Mouse (Mus musculus) hindbrain, embryonic 16.5 days (tissue): ENCODE results near the gene Nrxn3. TPM values are rescaled to one million over a fixed set of nuclear protein-coding genes. Genes with fewer than 3 reads are reported as not detected.

Experiments used
- ATAC-seq: fragments of 200-750 bp; cut with Nextera tagmentation; 2 replicates; pipeline ENCODE4 v1.8.0; 2017; ENCODE audit warnings: moderate TSS enrichment, moderate library complexity
- H3K27ac ChIP-seq: fragments of 300-500 bp; sonication (generic); 2 replicates; pipeline ENCODE4 v1.5.1; 2014; ENCODE audit warnings: low read depth, mild to moderate bottlenecking, control low read depth, low read length, moderate library complexity
- H3K27me3 ChIP-seq: fragments of 300-500 bp; sonication (generic); replicated peaks from 2 replicates; pipeline ENCODE4 v1.6.1; 2014; ENCODE audit warnings: low read length; ENCODE audit not compliant: control insufficient read depth, insufficient read depth
- H3K36me3 ChIP-seq: fragments of 300-500 bp; sonication (generic); 2 replicates; pipeline ENCODE4 v1.6.1; 2014; ENCODE audit warnings: mild to moderate bottlenecking, low read length, moderate library complexity, mixed read lengths; ENCODE audit not compliant: control insufficient read depth, insufficient read depth
- H3K4me1 ChIP-seq: fragments of 300-500 bp; sonication (generic); 2 replicates; pipeline ENCODE4 v1.6.1; 2014; ENCODE audit warnings: low read depth, low read length; ENCODE audit not compliant: control insufficient read depth, insufficient read depth
- H3K4me2 ChIP-seq: fragments of 300-500 bp; sonication (generic); 2 replicates; pipeline ENCODE4 v1.6.1; 2014; ENCODE audit warnings: mild to moderate bottlenecking, low read length, control low read depth, moderate library complexity
- H3K4me3 ChIP-seq: fragments of 300-500 bp; sonication (generic); 2 replicates; pipeline ENCODE4 v1.5.1; 2014; ENCODE audit warnings: mild to moderate bottlenecking, low read length, control low read depth, moderate library complexity
- H3K9ac ChIP-seq: fragments of 300-500 bp; sonication (generic); 2 replicates; pipeline ENCODE4 v1.6.1; 2014; ENCODE audit warnings: low read depth, mild to moderate bottlenecking, control low read depth, low read length, moderate library complexity
- H3K9me3 ChIP-seq: fragments of 300-500 bp; sonication (generic); 2 replicates; pipeline ENCODE4 v1.6.1; 2014; ENCODE audit warnings: mild to moderate bottlenecking, low read length, moderate library complexity; ENCODE audit not compliant: control insufficient read depth
- WGBS: fragments of 180-500 bp; shearing (Covaris S2); extraction: QIAGEN DNeasy Blood & Tissue Kit; methylation state at CpG from one replicate; pipeline ENCODE4 v1.1.7; 2014; 5-methylcytosine and 5-hydroxymethylcytosine counted together
- polyA plus RNA-seq: library from polyadenylated mRNA; unstranded; fragments of >200 nt; fragmentation: Nextera tagmentation; extraction: Ambion mirVana; gene quantifications from 2 replicates; pipeline ENCODE4 v1.2.1, GENCODE M21; 2015

The Nrxn3 gene
- polyA plus RNA-seq, 1 experiment from 2014 or later, result 99.6 TPM

DNA sequence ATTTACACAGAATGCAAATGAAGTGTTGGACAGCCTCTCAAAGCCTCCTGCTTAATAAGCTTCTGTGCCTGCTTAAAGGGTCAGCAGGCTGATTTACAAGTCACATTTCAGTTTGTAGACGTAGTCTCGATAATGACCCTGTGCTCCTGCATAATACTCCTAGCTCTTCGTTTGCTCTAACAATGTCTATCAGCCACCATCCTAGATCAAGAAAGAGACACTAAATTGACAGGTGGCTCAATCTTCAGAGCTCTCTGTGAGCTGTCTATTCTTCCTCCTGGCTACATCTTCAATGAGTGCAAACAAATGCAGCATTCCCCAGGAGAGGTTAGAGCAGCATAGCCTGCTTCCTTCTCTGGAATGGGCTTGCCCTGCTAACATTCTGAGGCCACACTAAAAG is 1186.9 kb downstream of the Nrxn3 start:
- Histone ChIP-seq H3K9me3 (no peaks in the 10 kb centered on the region), H3K27me3 (no peaks in the 10 kb centered on the region), H3K4me1 (no peaks in the 10 kb centered on the region), H3K9ac (no peak overlapping the region), H3K36me3 (no peaks in the 10 kb centered on the region), H3K27ac (no peak overlapping the region), H3K4me3 (no peak overlapping the region), H3K4me2 (no peak overlapping the region)
- ATAC-seq, result no peak
- WGBS, result 43% methylated on average over 3 of the region's 3 CpGs

DNA sequence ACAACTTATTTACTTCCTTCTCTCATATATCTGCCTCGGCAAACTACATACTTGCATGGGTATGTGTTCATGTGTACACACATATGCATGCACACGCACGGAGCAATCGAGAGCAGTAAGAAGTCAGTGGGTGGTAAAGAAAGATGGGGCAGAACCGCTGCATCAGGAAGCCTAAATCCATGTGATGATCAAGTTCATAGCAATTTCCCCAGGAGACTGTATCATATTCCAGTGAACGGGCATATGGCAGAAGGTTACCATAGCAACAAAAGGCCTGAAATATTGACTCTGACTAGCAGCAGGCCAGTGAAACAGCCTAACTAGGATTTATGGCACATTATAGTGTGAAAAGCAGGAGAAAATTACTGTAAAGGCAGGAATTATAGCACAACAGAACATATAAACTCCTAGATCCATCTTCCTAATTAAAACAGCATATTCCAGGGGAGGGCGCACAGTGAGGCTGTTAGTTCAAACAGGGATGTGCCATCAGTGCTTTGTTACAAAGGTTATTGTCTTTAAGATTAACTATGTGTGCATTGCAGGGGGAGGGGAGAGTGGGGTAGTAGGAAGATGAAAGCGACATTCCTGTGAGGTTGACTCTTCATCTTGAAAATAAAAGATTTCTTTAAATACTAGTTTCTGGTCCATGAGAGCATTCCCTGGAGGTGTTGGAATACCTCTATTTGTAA is 1195.6 kb downstream of the Nrxn3 start:
- H3K9ac ChIP-seq, result no peak overlapping the region
- no peak overlapping the region for H3K4me3 ChIP-seq
- peak; percentile 76 for ATAC-seq
- peaks cover 6% of the 10 kb centered on the region for H3K4me1 ChIP-seq
- H3K4me2 ChIP-seq, result no peak overlapping the region
- peak overlapping the region; percentile 48; the same call in 1 of the 2 replicates for H3K27ac ChIP-seq
- no peaks in the 10 kb centered on the region for H3K9me3 ChIP-seq
- WGBS, result 44% methylated on average over 8 of the region's 8 CpGs
- H3K36me3 ChIP-seq, result no peaks in the 10 kb centered on the region
- no peaks in the 10 kb centered on the region for H3K27me3 ChIP-seq

DNA sequence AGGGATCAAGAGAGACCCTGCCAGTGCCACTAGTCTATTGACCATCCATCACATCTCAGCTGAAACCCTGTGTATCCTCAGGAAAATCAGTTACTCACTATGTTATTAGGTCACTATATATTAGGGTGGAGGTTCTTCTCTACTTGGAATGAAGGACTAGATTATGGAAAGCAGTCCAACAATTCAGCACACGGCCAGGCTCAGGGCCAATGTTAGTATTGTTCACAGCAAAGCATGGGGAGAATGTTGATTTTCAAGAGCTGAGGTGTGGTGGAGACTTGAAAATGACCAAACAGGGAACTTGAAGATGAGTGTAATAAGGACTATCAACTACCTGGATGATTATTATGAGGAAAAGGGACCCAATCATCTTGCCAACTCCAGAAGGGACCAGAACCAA is 1209.7 kb downstream of the Nrxn3 start:
- Histone ChIP-seq H3K4me3 (no peak overlapping the region), H3K4me1 (no peaks in the 10 kb centered on the region)
- 86% methylated on average over 1 of the region's 1 CpGs for WGBS

DNA sequence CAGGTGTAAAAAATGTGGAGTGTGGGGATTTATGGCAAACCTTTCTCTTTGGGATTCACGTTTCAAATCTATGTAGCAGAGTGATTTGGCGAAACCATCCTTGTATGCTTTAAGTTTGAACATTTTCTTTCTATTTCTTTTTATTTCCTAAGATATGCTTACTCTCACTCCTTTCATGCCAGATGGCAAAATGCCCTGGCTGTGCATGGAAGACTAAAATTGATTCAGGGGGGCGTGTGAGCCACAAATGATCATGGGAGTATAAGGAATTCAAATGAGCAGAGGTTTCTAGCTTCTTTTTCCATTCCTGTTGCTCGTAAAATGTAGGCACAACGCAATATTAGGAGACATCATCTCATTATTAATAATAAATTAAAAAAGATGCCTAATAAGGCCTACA is 1211.0 kb downstream of the Nrxn3 start:
- Histone ChIP-seq H3K4me3 (no peak overlapping the region), H3K9me3 (no peaks in the 10 kb centered on the region), H3K9ac (no peak overlapping the region), H3K36me3 (no peaks in the 10 kb centered on the region), H3K4me1 (no peaks in the 10 kb centered on the region), H3K27ac (no peak overlapping the region), H3K27me3 (no peaks in the 10 kb centered on the region), H3K4me2 (no peak overlapping the region)
- WGBS, result 77% methylated on average over 5 of the region's 5 CpGs
- ATAC-seq, result no peak

More for the DNA sequence above, 1209.7 kb downstream of the Nrxn3 start:
- Histone ChIP-seq H3K36me3 (no peaks in the 10 kb centered on the region), H3K9ac (no peak overlapping the region), H3K27ac (no peak overlapping the region), H3K27me3 (no peaks in the 10 kb centered on the region), H3K4me2 (no peak overlapping the region), H3K9me3 (no peaks in the 10 kb centered on the region)
- no peak for ATAC-seq

DNA sequence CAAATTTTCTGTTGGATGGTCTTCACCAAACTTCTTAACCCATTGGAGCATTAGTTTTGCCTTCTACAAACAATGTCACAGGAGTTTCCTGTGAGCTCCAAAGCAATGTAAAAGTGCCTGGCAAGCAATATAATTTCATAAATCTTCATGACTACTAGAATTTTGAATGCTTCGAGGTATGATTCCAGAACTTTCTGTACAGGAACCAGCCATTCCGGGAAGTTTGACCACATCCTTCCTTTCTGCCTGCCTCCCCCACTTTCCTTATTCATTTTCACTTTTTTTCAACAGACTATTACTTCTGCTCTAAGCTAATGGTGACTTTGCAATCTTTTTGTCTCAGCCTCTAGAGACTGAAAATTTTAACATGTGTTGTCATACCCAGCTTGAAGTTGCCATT is 1218.1 kb downstream of the Nrxn3 start:
- Histone ChIP-seq H3K9me3 (no peaks in the 10 kb centered on the region), H3K36me3 (no peaks in the 10 kb centered on the region), H3K27ac (no peak overlapping the region), H3K4me2 (no peak overlapping the region), H3K9ac (no peak overlapping the region), H3K27me3 (no peaks in the 10 kb centered on the region), H3K4me1 (no peaks in the 10 kb centered on the region), H3K4me3 (no peak overlapping the region)
- WGBS, result 80% methylated on average over 2 of the region's 2 CpGs
- no peak for ATAC-seq

DNA sequence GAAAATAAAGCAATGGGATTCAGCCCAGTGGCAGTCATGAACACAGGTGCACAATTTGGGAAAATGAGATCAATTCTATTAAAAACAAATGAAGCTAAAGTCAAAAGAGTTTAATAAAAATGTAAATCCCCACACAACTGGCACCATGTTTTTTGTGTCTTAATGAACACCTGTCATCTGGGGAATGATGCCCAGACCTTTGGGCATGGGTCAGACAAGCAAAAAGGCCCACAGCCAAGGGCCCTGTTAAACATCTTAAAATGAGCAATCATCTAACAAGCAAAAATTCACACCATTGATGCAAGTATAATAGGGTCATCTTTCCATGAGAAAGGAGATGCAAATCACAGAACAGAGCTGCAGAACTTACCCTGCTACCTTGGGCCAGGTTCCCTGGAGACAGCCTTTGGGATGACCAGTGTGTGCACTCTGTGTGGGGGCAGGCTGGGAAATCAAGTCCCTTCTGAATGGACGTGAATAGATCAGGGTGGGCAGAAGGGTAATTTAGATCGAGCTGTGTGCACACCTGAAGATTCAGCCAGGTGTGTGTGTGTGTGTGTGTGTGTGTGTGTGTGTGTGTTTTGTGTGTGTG is 1223.3 kb downstream of the Nrxn3 start:
- Histone ChIP-seq H3K4me3 (no peak overlapping the region), H3K9me3 (no peaks in the 10 kb centered on the region), H3K4me2 (no peak overlapping the region), H3K36me3 (no peaks in the 10 kb centered on the region), H3K27ac (no peak overlapping the region), H3K27me3 (no peaks in the 10 kb centered on the region), H3K4me1 (no peaks in the 10 kb centered on the region), H3K9ac (no peak overlapping the region)
- whole genome bisulfite sequencing, result 66% methylated on average over 2 of the region's 2 CpGs
- ATAC-seq, result 0 out of 2 replicates have a peak, but pooled peaks have one; percentile 30

DNA sequence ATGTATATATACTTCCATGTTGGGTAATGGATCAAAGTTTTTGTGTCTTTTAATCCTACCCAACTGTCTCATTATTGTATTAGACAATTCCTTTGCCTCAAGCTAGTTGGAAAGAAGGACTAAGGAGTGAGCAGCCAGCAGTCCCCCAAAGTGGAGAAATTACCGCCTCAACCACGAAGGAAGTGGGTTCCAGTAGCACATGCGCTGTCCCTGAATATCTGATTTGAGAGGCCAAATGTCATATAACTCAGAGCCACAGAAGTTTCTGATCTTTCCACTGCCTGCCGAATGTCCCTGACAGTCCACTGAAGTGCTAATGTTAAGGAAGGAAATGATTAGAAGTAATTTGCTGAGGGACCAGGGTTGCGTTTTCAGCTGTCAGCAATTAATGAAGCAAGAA is 1223.8 kb downstream of the Nrxn3 start:
- no peaks in the 10 kb centered on the region for H3K4me1 ChIP-seq
- no peak for ATAC-seq
- H3K27ac ChIP-seq, result no peak overlapping the region
- H3K9me3 ChIP-seq, result no peaks in the 10 kb centered on the region
- WGBS, result 68% methylated on average over 5 of the region's 5 CpGs
- H3K27me3 ChIP-seq, result no peaks in the 10 kb centered on the region
- H3K4me2 ChIP-seq, result no peak overlapping the region
- H3K4me3 ChIP-seq, result no peak overlapping the region
- H3K36me3 ChIP-seq, result no peaks in the 10 kb centered on the region
- no peak overlapping the region for H3K9ac ChIP-seq

DNA sequence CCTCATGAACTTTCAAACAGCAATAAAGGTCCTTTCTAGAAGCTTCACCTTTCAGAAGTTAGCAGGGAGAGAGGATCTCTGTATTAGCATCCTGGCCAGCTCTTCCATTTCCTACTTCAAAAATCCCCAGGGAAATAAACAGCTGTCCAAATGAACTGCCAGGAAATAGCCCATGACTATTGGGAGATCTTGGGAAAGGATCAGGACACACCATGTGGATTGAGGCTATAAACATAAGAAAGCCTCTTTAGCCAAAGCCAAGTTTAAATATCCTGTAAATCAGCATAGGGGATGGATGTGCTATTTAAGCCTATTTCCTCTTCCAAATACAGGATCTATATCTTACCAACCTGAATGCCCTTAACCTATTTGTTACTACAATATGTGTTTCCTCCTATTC is 1230.6 kb downstream of the Nrxn3 start:
- Histone ChIP-seq H3K27me3 (no peaks in the 10 kb centered on the region), H3K9me3 (no peaks in the 10 kb centered on the region), H3K4me1 (no peaks in the 10 kb centered on the region), H3K4me3 (no peak overlapping the region), H3K27ac (no peak overlapping the region), H3K9ac (no peak overlapping the region), H3K36me3 (no peaks in the 10 kb centered on the region), H3K4me2 (no peak overlapping the region)
- no peak for ATAC-seq

DNA sequence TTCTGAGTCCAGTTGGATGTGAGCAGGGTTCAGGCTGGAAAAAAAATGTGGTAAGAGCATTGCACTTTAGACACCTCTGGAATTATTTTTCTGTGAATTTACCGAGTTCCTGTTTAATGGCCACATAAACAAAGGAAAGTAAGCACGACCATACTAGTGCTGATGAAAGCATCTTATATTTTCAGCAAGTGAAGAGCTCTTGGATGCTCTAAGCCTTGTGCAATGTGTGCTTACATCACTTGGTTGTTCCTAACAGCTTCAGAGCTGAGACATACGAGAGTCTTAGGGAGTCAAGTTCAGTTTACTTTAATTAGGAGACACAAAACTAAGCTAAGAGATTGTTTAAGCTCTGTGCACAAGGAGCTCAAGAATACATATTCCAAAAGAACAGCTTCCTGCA is 1231.0 kb downstream of the Nrxn3 start:
- Histone ChIP-seq H3K27me3 (no peaks in the 10 kb centered on the region), H3K4me3 (no peak overlapping the region), H3K36me3 (no peaks in the 10 kb centered on the region), H3K9ac (no peak overlapping the region), H3K27ac (no peak overlapping the region), H3K9me3 (no peaks in the 10 kb centered on the region), H3K4me1 (no peaks in the 10 kb centered on the region), H3K4me2 (no peak overlapping the region)
- ATAC-seq, result no peak
- 65% methylated on average over 3 of the region's 3 CpGs for WGBS
